Mouse (Mus musculus): ENCODE measurements around the gene Gm8334.
"Not testable (repeated sequence)": the region's sequence is repeated elsewhere in the genome, so short reads cannot be mapped to it uniquely, and the experiment has no call there.

Gm8334 gene

DNA sequence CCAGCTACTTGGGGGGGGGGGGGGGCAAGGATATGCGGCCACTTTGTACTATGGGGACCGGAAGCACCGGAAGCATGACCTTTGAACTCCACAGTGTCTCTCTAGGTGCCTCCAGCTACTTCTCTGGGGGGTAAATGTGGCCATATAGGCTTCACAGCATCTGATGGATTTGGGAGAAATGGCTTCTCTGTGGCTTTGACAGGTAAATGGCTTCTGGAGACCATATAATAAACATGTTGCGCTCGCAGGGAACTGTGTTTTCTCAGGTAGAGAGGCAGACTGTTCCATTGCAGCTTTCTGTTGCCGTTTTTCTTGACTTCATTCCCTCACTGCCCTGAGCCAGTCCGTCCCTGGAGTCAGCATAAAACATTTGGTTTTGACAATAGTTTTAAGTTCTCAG is at the start of gene Gm8334:
Gene Gm8334 (minus strand): TSS at position 101 of the 400 bp plus-strand sequence.
- not testable (repeated sequence) for DNase-seq

- DNase-seq = not testable (repeated sequence)
These were observed 48.3 kb upstream of the Gm8334 start, which contains the start of gene Gm15127 for GRCm38 (mm10) chrX:148663298-148663697. TSS of gene Gm15127 (plus strand) at chrX:148663598.
